Mouse (Mus musculus): ENCODE data around the gene Ell2.

- no peak for TF ChIP-seq POLR2A (IDR thresholded peaks at IDR 0.05; ENCODE audit: low read depth, low read length)
- TF ChIP-seq CTCF (IDR thresholded peaks at IDR 0.05; ENCODE audit: extremely low read depth, insufficient read depth, insufficient read length, insufficient replicate concordance): no peak
Observed at GRCm38 (mm10) chr13:75733594-75734161, 27.1 kb downstream of the Ell2 start.
